Mouse (Mus musculus) lung, adult 2 months (tissue): ENCODE data around the gene L3mbtl1.

Experiments used
- CTCF ChIP-seq: fragments of 200-500 bp; IDR thresholded peaks from 2 replicates; pipeline ENCODE4 v1.5.1; 2011; ENCODE audit warnings: mild to moderate bottlenecking, low read length, control low read depth; ENCODE audit not compliant: insufficient read depth
- POLR2A ChIP-seq: fragments of 200-500 bp; IDR thresholded peaks from 2 replicates; pipeline ENCODE4 v1.6.1; 2011; ENCODE audit warnings: low read depth, mild to moderate bottlenecking, control low read depth, low read length, borderline replicate concordance; ENCODE audit errors: extremely low read depth

GRCm38 (mm10) chr2:162905902-162906301 is 37.4 kb upstream of the L3mbtl1 start:
- TF ChIP-seq CTCF = no peak
- TF ChIP-seq POLR2A = no peak
